Mouse (Mus musculus): ENCODE data around the gene Mipol1. TPM values are rescaled to one million over a fixed set of nuclear protein-coding genes. Genes with fewer than 3 reads are reported as not detected.

Gene Mipol1
- polyA plus RNA-seq, 1 experiment from 2014 or later: 5.6 TPM

DNA sequence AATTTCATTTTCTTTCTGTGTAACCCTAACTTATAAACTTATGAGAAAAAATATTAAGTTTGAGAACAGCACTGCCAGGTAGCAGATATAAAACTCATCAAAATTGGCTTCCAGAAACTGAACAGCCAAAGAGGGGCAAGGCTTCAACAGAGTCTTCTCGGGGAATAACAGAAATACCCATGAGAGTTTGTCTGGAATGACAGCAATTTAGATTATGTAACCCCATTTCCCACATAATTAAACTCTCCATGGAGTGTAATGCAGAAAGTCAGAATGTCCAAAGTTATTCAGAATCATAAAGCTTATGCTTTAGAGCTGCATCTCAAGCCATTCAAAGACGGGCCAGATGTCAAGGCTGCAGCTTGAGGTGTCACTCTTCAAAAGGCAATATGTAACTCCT, 251.6 kb downstream of the Mipol1 start:
- no peak overlapping the region for H3K4me3 ChIP-seq (ENCODE audit: low read length)
- H3K27ac ChIP-seq (ENCODE audit: low read depth, low read length): no peak overlapping the region
- no peaks in the 10 kb centered on the region for H3K36me3 ChIP-seq (ENCODE audit: control insufficient read depth, insufficient read depth, low read length)
- H3K9me3 ChIP-seq (ENCODE audit: control insufficient read depth, low read length): no peaks in the 10 kb centered on the region
- no peaks in the 10 kb centered on the region for H3K27me3 ChIP-seq (replicated peaks; ENCODE audit: control insufficient read depth, insufficient read depth, low read length)
- ATAC-seq: no peak
- no peak overlapping the region for H3K9ac ChIP-seq (ENCODE audit: low read depth, low read length)
- no peaks in the 10 kb centered on the region for H3K4me1 ChIP-seq (ENCODE audit: control insufficient read depth, insufficient read depth, low read depth, low read length)
- WGBS: 68% methylated on average over 2 of the region's 2 CpGs
- no peak overlapping the region for H3K4me2 ChIP-seq (ENCODE audit: low read length)

DNA sequence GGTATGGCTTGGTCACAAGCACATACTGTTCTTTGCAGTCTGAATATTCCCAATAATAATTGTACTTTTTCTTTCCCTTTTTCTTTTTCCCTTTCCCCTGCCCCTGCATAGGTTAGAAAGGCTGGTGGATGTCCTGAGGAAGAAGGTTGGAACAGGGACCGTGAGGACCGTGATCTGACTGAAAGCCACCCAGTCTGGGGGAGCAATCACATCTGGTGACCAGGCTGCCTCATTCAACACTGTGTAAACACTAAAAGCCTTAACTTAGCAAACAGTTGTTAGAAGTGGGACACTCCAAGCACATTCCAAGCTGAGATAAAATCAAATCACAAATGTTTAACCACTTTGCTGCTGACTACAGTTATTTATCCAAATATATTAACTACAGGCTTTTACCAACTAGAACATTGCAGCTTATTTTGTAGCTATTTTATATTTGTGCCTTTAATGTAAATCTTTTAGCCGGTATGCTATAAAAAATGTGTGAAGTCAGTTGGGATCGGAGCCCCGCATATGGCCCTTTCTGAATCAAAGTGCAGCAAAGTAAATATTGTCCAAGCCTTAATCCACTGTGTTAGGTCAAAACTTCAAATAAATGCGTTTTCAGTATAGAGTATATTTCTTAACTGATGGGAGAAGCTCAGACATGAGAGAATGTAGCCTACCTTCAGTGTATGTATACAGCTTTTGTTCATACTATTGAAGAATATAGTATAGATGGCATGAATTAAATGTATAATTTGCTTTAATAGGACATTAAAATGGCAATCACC, 266.3 kb downstream of the Mipol1 start:
- Histone ChIP-seq H3K4me2 (ENCODE audit: low read length) (no peak overlapping the region), H3K27me3 (replicated peaks; ENCODE audit: control insufficient read depth, insufficient read depth, low read length) (no peaks in the 10 kb centered on the region), H3K27ac (ENCODE audit: low read depth, low read length) (no peak overlapping the region), H3K9ac (ENCODE audit: low read depth, low read length) (no peak overlapping the region), H3K36me3 (ENCODE audit: control insufficient read depth, insufficient read depth, low read length) (no peaks in the 10 kb centered on the region), H3K9me3 (ENCODE audit: control insufficient read depth, low read length) (no peaks in the 10 kb centered on the region), H3K4me1 (ENCODE audit: control insufficient read depth, insufficient read depth, low read depth, low read length) (no peaks in the 10 kb centered on the region), H3K4me3 (ENCODE audit: low read length) (no peak overlapping the region)
- ATAC-seq: no peak
- 80% methylated on average over 6 of the region's 6 CpGs for WGBS

DNA sequence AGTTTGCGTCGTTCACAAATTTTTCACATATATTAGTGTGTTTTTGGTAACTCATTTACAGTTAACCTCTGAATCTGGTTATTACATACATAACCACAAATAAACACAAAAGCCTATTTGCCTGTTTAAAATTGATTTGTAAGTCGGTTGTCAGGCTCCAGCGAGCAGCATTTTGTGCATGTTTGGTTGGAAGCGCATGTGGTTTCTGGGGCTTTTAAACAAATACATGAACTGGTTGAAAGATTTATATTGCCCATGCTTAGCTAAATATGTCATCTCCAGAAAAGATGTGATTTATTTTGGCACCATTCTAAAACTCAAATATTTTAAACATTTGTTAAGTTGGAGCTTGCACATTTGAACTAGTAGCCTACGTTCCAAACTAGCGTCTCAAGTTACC, 270.0 kb downstream of the Mipol1 start:
- Histone ChIP-seq H3K27me3 (replicated peaks; ENCODE audit: control insufficient read depth, insufficient read depth, low read length) (no peaks in the 10 kb centered on the region), H3K9ac (ENCODE audit: low read depth, low read length) (no peak overlapping the region), H3K4me3 (ENCODE audit: low read length) (no peak overlapping the region), H3K4me1 (ENCODE audit: control insufficient read depth, insufficient read depth, low read depth, low read length) (no peaks in the 10 kb centered on the region), H3K36me3 (ENCODE audit: control insufficient read depth, insufficient read depth, low read length) (no peaks in the 10 kb centered on the region), H3K4me2 (ENCODE audit: low read length) (no peak overlapping the region), H3K27ac (ENCODE audit: low read depth, low read length) (no peak overlapping the region), H3K9me3 (ENCODE audit: control insufficient read depth, low read length) (no peaks in the 10 kb centered on the region)
- WGBS: 81% methylated on average over 7 of the region's 7 CpGs
- no peak for ATAC-seq

DNA sequence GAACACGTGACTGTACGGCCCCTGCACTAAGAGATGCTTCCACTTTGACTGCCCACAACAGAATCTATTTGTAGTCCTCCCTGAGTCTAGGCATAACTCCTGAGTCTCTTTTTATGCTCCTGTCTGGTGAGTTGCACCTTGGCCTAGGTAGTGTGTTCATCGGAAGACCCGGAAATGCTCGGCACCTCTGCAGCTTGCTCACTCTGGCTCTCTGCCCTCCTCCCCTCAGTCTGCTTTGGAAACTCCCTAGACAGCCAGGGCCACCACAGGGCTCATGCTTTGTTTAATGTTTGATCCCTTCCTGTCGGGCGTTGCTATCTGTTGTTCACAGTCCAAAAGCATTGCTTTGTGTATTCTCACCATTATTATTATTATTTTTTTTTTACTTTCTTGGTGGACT, 275.1 kb downstream of the Mipol1 start:
- WGBS: 77% methylated on average over 7 of the region's 7 CpGs
- no peaks in the 10 kb centered on the region for H3K36me3 ChIP-seq (ENCODE audit: control insufficient read depth, insufficient read depth, low read length)
- no peak for ATAC-seq
- H3K9me3 ChIP-seq (ENCODE audit: control insufficient read depth, low read length): no peaks in the 10 kb centered on the region
- H3K27me3 ChIP-seq (replicated peaks; ENCODE audit: control insufficient read depth, insufficient read depth, low read length): no peaks in the 10 kb centered on the region
- no peak overlapping the region for H3K4me2 ChIP-seq (ENCODE audit: low read length)
- no peaks in the 10 kb centered on the region for H3K4me1 ChIP-seq (ENCODE audit: control insufficient read depth, insufficient read depth, low read depth, low read length)
- no peak overlapping the region for H3K4me3 ChIP-seq (ENCODE audit: low read length)
- no peak overlapping the region for H3K27ac ChIP-seq (ENCODE audit: low read depth, low read length)
- no peak overlapping the region for H3K9ac ChIP-seq (ENCODE audit: low read depth, low read length)

DNA sequence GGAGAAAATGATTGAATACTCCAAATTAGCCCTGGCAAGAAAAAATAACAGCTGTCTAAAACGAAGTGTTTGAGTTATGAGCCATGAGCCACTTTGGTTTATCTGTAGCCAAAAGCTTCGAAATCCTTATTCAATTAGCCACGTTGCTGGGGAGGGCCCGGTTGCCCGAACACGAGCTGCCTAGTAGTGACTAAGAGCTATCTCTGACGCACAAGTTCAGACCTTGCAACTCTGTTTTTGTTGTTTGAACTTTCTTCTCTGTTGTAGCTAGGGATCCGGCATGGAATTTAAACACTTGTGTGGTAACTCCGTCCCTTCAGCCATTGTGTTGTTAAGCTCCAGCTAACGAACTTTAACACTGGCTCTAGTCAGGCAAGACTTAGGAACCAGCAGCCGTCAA, 278.7 kb downstream of the Mipol1 start:
- Histone ChIP-seq H3K4me2 (ENCODE audit: low read length) (no peak overlapping the region), H3K27me3 (replicated peaks; ENCODE audit: control insufficient read depth, insufficient read depth, low read length) (no peaks in the 10 kb centered on the region), H3K9ac (ENCODE audit: low read depth, low read length) (no peak overlapping the region), H3K9me3 (ENCODE audit: control insufficient read depth, low read length) (no peaks in the 10 kb centered on the region), H3K4me1 (ENCODE audit: control insufficient read depth, insufficient read depth, low read depth, low read length) (no peaks in the 10 kb centered on the region), H3K36me3 (ENCODE audit: control insufficient read depth, insufficient read depth, low read length) (no peaks in the 10 kb centered on the region), H3K27ac (ENCODE audit: low read depth, low read length) (no peak overlapping the region), H3K4me3 (ENCODE audit: low read length) (no peak overlapping the region)
- 37% methylated on average over 11 of the region's 11 CpGs for WGBS
- ATAC-seq: no peak

DNA sequence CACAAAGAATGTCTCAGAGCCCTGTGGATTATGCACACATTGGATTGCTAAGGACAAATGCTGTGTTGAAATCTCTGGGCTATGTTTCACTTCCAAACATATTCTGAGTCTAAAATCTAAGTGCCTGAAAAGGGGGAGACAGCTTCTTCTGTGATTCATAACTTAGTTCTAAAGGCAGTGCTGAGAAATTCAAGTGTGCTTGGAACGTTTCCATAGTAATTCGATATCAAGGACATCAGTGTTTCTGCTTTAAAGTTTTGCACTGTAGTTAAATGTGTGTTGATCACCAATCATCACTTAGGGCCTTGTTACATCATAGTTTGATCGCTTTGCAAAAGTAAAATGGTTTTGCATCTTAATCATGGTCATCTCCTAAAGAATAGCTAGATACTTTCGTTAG, 279.5 kb downstream of the Mipol1 start:
- H3K27me3 ChIP-seq (replicated peaks; ENCODE audit: control insufficient read depth, insufficient read depth, low read length): no peaks in the 10 kb centered on the region
- H3K9me3 ChIP-seq (ENCODE audit: control insufficient read depth, low read length): no peaks in the 10 kb centered on the region
- H3K36me3 ChIP-seq (ENCODE audit: control insufficient read depth, insufficient read depth, low read length): no peaks in the 10 kb centered on the region
- H3K27ac ChIP-seq (ENCODE audit: low read depth, low read length): no peak overlapping the region
- 85% methylated on average over 4 of the region's 4 CpGs for WGBS
- no peak overlapping the region for H3K9ac ChIP-seq (ENCODE audit: low read depth, low read length)
- no peak for ATAC-seq
- no peaks in the 10 kb centered on the region for H3K4me1 ChIP-seq (ENCODE audit: control insufficient read depth, insufficient read depth, low read depth, low read length)
- H3K4me2 ChIP-seq (ENCODE audit: low read length): no peak overlapping the region
- no peak overlapping the region for H3K4me3 ChIP-seq (ENCODE audit: low read length)

DNA sequence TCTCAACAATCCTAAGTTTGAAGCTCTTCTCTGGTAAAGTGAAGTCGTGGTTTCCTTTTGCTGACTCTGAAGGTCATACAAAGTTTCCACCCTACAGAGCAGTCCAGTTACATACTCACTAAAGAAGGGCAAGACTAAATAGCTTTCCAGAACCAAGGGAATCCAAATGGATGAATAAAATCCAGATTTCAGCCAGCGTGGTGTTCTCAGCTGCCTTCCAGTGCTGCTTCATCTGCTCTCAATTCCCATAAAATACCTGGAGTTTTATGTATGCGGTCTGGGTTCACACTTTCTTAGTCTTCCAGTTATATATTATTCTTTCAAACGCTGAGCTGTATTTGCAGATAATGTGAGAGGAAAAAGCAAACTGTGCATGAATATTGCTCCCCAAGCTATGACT, 280.9 kb downstream of the Mipol1 start:
- 92% methylated on average over 4 of the region's 4 CpGs for WGBS

DNA sequence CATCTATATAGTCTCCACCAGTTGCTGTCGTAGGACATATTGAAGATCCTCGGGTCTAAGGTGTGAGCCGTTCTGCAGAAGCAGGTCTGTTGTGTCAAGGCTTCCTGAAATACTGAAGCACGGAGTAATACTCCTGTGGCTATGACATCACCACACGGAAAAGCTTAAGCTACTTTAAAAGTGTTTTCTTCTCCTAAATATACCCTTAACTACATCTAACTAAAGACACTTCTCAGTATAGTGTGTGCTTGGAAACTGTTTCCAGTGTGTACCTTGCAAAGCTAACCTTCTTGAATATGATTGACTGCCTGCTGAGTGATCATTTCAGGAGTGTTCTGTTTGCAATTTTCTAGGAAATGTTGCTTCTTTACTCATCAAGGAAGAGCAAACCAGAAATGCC, 281.3 kb downstream of the Mipol1 start:
- Histone ChIP-seq H3K4me1 (ENCODE audit: control insufficient read depth, insufficient read depth, low read depth, low read length) (no peaks in the 10 kb centered on the region), H3K4me3 (ENCODE audit: low read length) (no peak overlapping the region), H3K9me3 (ENCODE audit: control insufficient read depth, low read length) (no peaks in the 10 kb centered on the region), H3K4me2 (ENCODE audit: low read length) (no peak overlapping the region), H3K36me3 (ENCODE audit: control insufficient read depth, insufficient read depth, low read length) (no peaks in the 10 kb centered on the region), H3K27ac (ENCODE audit: low read depth, low read length) (no peak overlapping the region), H3K9ac (ENCODE audit: low read depth, low read length) (no peak overlapping the region), H3K27me3 (replicated peaks; ENCODE audit: control insufficient read depth, insufficient read depth, low read length) (no peaks in the 10 kb centered on the region)
- ATAC-seq: no peak
- 90% methylated on average over 5 of the region's 5 CpGs for WGBS

More for the DNA sequence above, 280.9 kb downstream of the Mipol1 start:
- no peaks in the 10 kb centered on the region for H3K9me3 ChIP-seq (ENCODE audit: control insufficient read depth, low read length)
- no peak overlapping the region for H3K4me3 ChIP-seq (ENCODE audit: low read length)
- H3K27ac ChIP-seq (ENCODE audit: low read depth, low read length): no peak overlapping the region
- H3K9ac ChIP-seq (ENCODE audit: low read depth, low read length): no peak overlapping the region
- H3K36me3 ChIP-seq (ENCODE audit: control insufficient read depth, insufficient read depth, low read length): no peaks in the 10 kb centered on the region
- no peak overlapping the region for H3K4me2 ChIP-seq (ENCODE audit: low read length)
- ATAC-seq: no peak
- no peaks in the 10 kb centered on the region for H3K4me1 ChIP-seq (ENCODE audit: control insufficient read depth, insufficient read depth, low read depth, low read length)
- no peaks in the 10 kb centered on the region for H3K27me3 ChIP-seq (replicated peaks; ENCODE audit: control insufficient read depth, insufficient read depth, low read length)

DNA sequence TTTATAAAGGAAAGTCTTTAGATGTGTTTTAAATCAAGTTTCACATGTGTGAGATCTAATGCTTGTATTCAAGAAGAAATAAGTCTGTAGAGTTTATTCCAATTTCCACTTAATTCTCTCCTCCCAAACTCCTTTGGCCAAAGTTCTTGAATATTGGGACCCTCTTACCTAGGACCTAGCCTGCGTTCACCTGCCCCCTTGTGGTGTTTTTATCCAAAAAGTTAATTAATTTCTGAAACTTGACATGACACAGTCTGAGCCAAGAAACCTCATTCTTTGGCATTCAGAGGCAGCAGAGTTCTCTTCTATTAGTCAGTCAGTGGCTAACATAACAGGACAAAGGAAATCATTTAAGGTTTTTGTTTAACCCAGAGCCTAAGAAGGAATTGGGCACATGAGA, 284.3 kb downstream of the Mipol1 start:
- WGBS: 55% methylated on average over 1 of the region's 1 CpGs
- Histone ChIP-seq H3K4me2 (ENCODE audit: low read length) (no peak overlapping the region), H3K9me3 (ENCODE audit: control insufficient read depth, low read length) (no peaks in the 10 kb centered on the region), H3K9ac (ENCODE audit: low read depth, low read length) (no peak overlapping the region), H3K4me3 (ENCODE audit: low read length) (no peak overlapping the region), H3K27me3 (replicated peaks; ENCODE audit: control insufficient read depth, insufficient read depth, low read length) (no peaks in the 10 kb centered on the region), H3K4me1 (ENCODE audit: control insufficient read depth, insufficient read depth, low read depth, low read length) (no peaks in the 10 kb centered on the region), H3K27ac (ENCODE audit: low read depth, low read length) (no peak overlapping the region), H3K36me3 (ENCODE audit: control insufficient read depth, insufficient read depth, low read length) (no peaks in the 10 kb centered on the region)
- no peak for ATAC-seq

Measured in hindbrain, embryonic 16.5 days (tissue).